Mouse (Mus musculus) thymus, postnatal 10 days (tissue): Measurements from ENCODE around the gene Tgoln1.

Experiments
- DNase-seq, 2 experiments: peaks; one replicate each; pipeline ENCODE4 v3.0.0; 2021; ENCODE audit warnings: low spot score in 2 of 2

Gene Tgoln1

GRCm38 (mm10) chr6:72616643-72617288, at the start of gene Tgoln1:
Tgoln1 (minus strand) TSS chr6:72617000.
- DNase-seq = peak; percentile 93 to 96

- no peak for DNase-seq
These were observed 47.5 kb upstream of the Tgoln1 start for GRCm38 (mm10) chr6:72664290-72664689.

- DNase-seq = no peak
These were observed 46.2 kb upstream of the Tgoln1 start for GRCm38 (mm10) chr6:72663000-72663399.

- DNase-seq = no peak
These were observed 43.6 kb upstream of the Tgoln1 start for GRCm38 (mm10) chr6:72660391-72660720.

GRCm38 (mm10) chr6:72659717-72660390, 43.1 kb upstream of the Tgoln1 start:
- no peak for DNase-seq

- peak in 1 of 2 experiments; percentile 35 for DNase-seq
These were observed 41.2 kb upstream of the Tgoln1 start for GRCm38 (mm10) chr6:72658006-72658405.

GRCm38 (mm10) chr6:72656053-72656442, 39.2 kb upstream of the Tgoln1 start:
- no peak for DNase-seq

GRCm38 (mm10) chr6:72655309-72656052, 38.7 kb upstream of the Tgoln1 start:
- peak in 1 of 2 experiments; percentile 11 for DNase-seq

GRCm38 (mm10) chr6:72654355-72654754, 37.6 kb upstream of the Tgoln1 start:
- no peak for DNase-seq

- DNase-seq = no peak
These were observed 36.6 kb upstream of the Tgoln1 start for GRCm38 (mm10) chr6:72653419-72653818.

- DNase-seq = no peak
These were observed 33.6 kb upstream of the Tgoln1 start for GRCm38 (mm10) chr6:72650338-72650851.

GRCm38 (mm10) chr6:72648002-72648595, 31.3 kb upstream of the Tgoln1 start:
- DNase-seq = no peak

- DNase-seq = peak; percentile 31 to 69
These were observed 30.6 kb upstream of the Tgoln1 start for GRCm38 (mm10) chr6:72647383-72647820.

- no peak for DNase-seq
These were observed 28.6 kb upstream of the Tgoln1 start for GRCm38 (mm10) chr6:72645364-72645763.

- DNase-seq = no peak
These were observed 27.8 kb upstream of the Tgoln1 start for GRCm38 (mm10) chr6:72644576-72644975.

GRCm38 (mm10) chr6:72641218-72641954, 24.6 kb upstream of the Tgoln1 start:
- DNase-seq = no peak

GRCm38 (mm10) chr6:72636940-72637339, 20.1 kb upstream of the Tgoln1 start:
- no peak for DNase-seq

GRCm38 (mm10) chr6:72635760-72636431, 19.1 kb upstream of the Tgoln1 start:
- DNase-seq = peak in 1 of 2 experiments; percentile 47

GRCm38 (mm10) chr6:72634311-72634710, 17.5 kb upstream of the Tgoln1 start:
- peak; percentile 29 to 32 for DNase-seq

GRCm38 (mm10) chr6:72631700-72632099, 14.9 kb upstream of the Tgoln1 start:
- DNase-seq = no peak

GRCm38 (mm10) chr6:72630961-72631360, 14.2 kb upstream of the Tgoln1 start:
- DNase-seq = no peak
